Mouse (Mus musculus) heart, embryonic 16.5 days (tissue): ENCODE results near the gene Sh3bp2. TPM values are rescaled to one million over a fixed set of nuclear protein-coding genes. Genes with fewer than 3 reads are reported as not detected.
A peak's percentile ranks its signal among the peaks of the same experiment; 100 is the strongest.

Source experiments
- ATAC-seq: fragments of 200-750 bp; cut with Nextera tagmentation; replicated peaks from 2 replicates; pipeline ENCODE4 v1.8.0; 2017; ENCODE audit warnings: moderate number of reproducible peaks; ENCODE audit not compliant: insufficient read depth, low FRiP score; ENCODE audit errors: extremely low read depth
- H3K27ac ChIP-seq: fragments of 300-500 bp; sonication (generic); 2 replicates; pipeline ENCODE4 v1.5.1; 2014; ENCODE audit warnings: mild to moderate bottlenecking, low read length, control low read depth, moderate library complexity
- H3K27me3 ChIP-seq: fragments of 300-500 bp; sonication (generic); 2 replicates; pipeline ENCODE4 v1.6.1; 2014; ENCODE audit warnings: low read length, mixed read lengths; ENCODE audit not compliant: control insufficient read depth, insufficient read depth
- H3K36me3 ChIP-seq: fragments of 300-500 bp; sonication (generic); 2 replicates; pipeline ENCODE4 v1.6.1; 2014; ENCODE audit not compliant: control insufficient read depth, insufficient read depth
- H3K4me1 ChIP-seq: fragments of 300-500 bp; sonication (generic); 2 replicates; pipeline ENCODE4 v1.6.1; 2014; ENCODE audit warnings: low read length, mixed read lengths; ENCODE audit not compliant: control insufficient read depth, insufficient read depth
- H3K4me2 ChIP-seq: fragments of 300-500 bp; sonication (generic); 2 replicates; pipeline ENCODE4 v1.6.1; 2014; ENCODE audit warnings: low read depth, mild to moderate bottlenecking, control low read depth, low read length
- H3K4me3 ChIP-seq: fragments of 300-500 bp; sonication (generic); 2 replicates; pipeline ENCODE4 v1.5.1; 2014; ENCODE audit warnings: mild to moderate bottlenecking, control low read depth, low read length
- H3K9ac ChIP-seq: fragments of 300-500 bp; sonication (generic); 2 replicates; pipeline ENCODE4 v1.6.1; 2014; ENCODE audit warnings: low read length, control low read depth
- H3K9me3 ChIP-seq: fragments of 300-500 bp; sonication (generic); replicated peaks from 2 replicates; pipeline ENCODE4 v1.6.1; 2016; ENCODE audit warnings: low read length; ENCODE audit not compliant: control insufficient read depth
- WGBS: fragments of 180-500 bp; shearing (Covaris S2); extraction: QIAGEN DNeasy Blood & Tissue Kit; methylation state at CpG from one replicate; pipeline ENCODE4 v1.1.7; 2014; 5-methylcytosine and 5-hydroxymethylcytosine counted together
- microRNA-seq: library from miRNA; unstranded; fragments of <30 nt; microRNA quantifications from one replicate; pipeline ENCODE4, GENCODE M21; 2017
- polyA plus RNA-seq: library from polyadenylated mRNA; unstranded; fragments of >200 nt; fragmentation: Nextera tagmentation; extraction: Ambion mirVana; gene quantifications from 2 replicates; pipeline ENCODE4 v1.2.1, GENCODE M21; 2015

The Sh3bp2 gene
- polyA plus RNA-seq, 1 experiment from 2014 or later, result 3.9 TPM

- 75% methylated on average over 8 of the region's 8 CpGs for WGBS
Observed at GRCm38 (mm10) chr5:34607100-34607880, 81.7 kb downstream of the Sh3bp2 start.

GRCm38 (mm10) chr5:34608226-34608625 lies 82.6 kb downstream of the Sh3bp2 start:
- Histone ChIP-seq H3K27ac (no peak overlapping the region), H3K9me3 (no peaks in the 10 kb centered on the region), H3K4me3 (no peak overlapping the region), H3K36me3 (peaks cover 47% of the 10 kb centered on the region), H3K4me1 (0 out of 2 replicates have a peak, but pooled peaks cover 3% of the 10 kb centered on the region), H3K9ac (no peak overlapping the region), H3K27me3 (no peaks in the 10 kb centered on the region), H3K4me2 (no peak overlapping the region)
- no peak for ATAC-seq
- 42% methylated on average over 3 of the region's 3 CpGs for WGBS

More at GRCm38 (mm10) chr5:34607100-34607880, 81.7 kb downstream of the Sh3bp2 start:
- peaks cover 43% of the 10 kb centered on the region for H3K36me3 ChIP-seq
- no peak overlapping the region for H3K27ac ChIP-seq
- H3K4me3 ChIP-seq, result no peak overlapping the region
- H3K4me2 ChIP-seq, result no peak overlapping the region
- H3K27me3 ChIP-seq, result no peaks in the 10 kb centered on the region
- no peaks in the 10 kb centered on the region for H3K9me3 ChIP-seq
- H3K9ac ChIP-seq, result no peak overlapping the region
- ATAC-seq, result no peak
- H3K4me1 ChIP-seq, result 0 out of 2 replicates have a peak, but pooled peaks cover 3% of the 10 kb centered on the region

GRCm38 (mm10) chr5:34609966-34610365 lies 84.3 kb downstream of the Sh3bp2 start:
- Histone ChIP-seq H3K9me3 (no peaks in the 10 kb centered on the region), H3K4me2 (no peak overlapping the region), H3K27ac (no peak overlapping the region), H3K9ac (no peak overlapping the region), H3K4me1 (0 out of 2 replicates have a peak, but pooled peaks cover 3% of the 10 kb centered on the region), H3K4me3 (no peak overlapping the region), H3K36me3 (peaks cover 59% of the 10 kb centered on the region), H3K27me3 (no peaks in the 10 kb centered on the region)
- 90% methylated on average over 4 of the region's 4 CpGs for WGBS
- ATAC-seq, result no peak

Small RNA genes lying within 50 kb of the gene (microRNA-seq; reads per million reads assigned to microRNA genes)
- gene Mir7036b, result 2.2 reads per million, percentile 5 among the genes with 10 or more reads in this experiment

Other genes starting within 250 kb of the Sh3bp2 start
- gene Zfyve28, start 237.4 kb upstream of the Sh3bp2 start, polyA plus RNA-seq, result 0.49 and 0.72 TPM in 2 replicates
- 0.08 TPM in 1 of 2 replicates, not detected in the other for gene Cfap99, start 237.2 kb upstream of the Sh3bp2 start, polyA plus RNA-seq
- gene Rnf4, start 189.5 kb upstream of the Sh3bp2 start, polyA plus RNA-seq, result 111 and 115 TPM in 2 replicates
- gene Fam193a, start 155.9 kb upstream of the Sh3bp2 start, polyA plus RNA-seq, result 7.3 and 7.5 TPM in 2 replicates
- 18.2 and 19.5 TPM in 2 replicates for gene Tnip2, start 11.8 kb upstream of the Sh3bp2 start, polyA plus RNA-seq
- 158 and 160 TPM in 2 replicates for gene Add1, start 47.8 kb downstream of the Sh3bp2 start, polyA plus RNA-seq
- gene Mfsd10, start 111.4 kb downstream of the Sh3bp2 start, polyA plus RNA-seq, result 89.3 and 99.8 TPM in 2 replicates
- gene Nop14, start 134.3 kb downstream of the Sh3bp2 start, polyA plus RNA-seq, result 14.2 and 17.6 TPM in 2 replicates
- 2.2 and 2.5 TPM in 2 replicates for gene Grk4, start 134.5 kb downstream of the Sh3bp2 start, polyA plus RNA-seq
- 7.4 and 7.8 TPM in 2 replicates for gene Htt, start 235.9 kb downstream of the Sh3bp2 start, polyA plus RNA-seq